Mouse (Mus musculus) lung, postnatal 0 days (tissue): Measurements from ENCODE around the gene Smtnl1.

Experiments
- CTCF ChIP-seq: IDR thresholded peaks from 2 replicates; pipeline ENCODE4 v1.5.1; 2016; ENCODE audit warnings: antibody characterized with exemption, mild to moderate bottlenecking
- EP300 ChIP-seq: IDR thresholded peaks from 2 replicates; pipeline ENCODE4 v1.6.1; 2016; ENCODE audit warnings: antibody characterized with exemption, mild to moderate bottlenecking, control low read depth

DNA sequence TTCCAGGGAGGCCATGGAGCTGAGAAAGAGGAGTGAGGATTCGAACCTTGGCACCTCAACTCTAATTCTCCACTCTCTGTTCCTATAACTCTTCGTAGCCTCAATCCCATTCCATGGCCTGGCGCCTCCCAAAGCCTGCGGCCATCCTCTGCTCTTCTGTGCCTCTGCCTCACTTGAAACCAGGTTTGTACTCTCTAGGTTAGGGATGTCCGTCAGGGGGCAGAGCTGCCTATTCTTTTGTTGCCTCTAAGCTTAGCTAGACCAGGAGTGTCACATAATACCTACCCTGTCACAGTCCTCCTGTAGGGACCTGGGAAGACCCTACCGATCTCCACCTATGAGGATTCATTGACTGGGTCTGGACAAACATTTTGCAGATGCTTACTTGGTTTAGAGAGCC lies 9.8 kb downstream of the Smtnl1 start:
- TF ChIP-seq CTCF (no peak), EP300 (no peak)
